In the genomic region with DNA sequence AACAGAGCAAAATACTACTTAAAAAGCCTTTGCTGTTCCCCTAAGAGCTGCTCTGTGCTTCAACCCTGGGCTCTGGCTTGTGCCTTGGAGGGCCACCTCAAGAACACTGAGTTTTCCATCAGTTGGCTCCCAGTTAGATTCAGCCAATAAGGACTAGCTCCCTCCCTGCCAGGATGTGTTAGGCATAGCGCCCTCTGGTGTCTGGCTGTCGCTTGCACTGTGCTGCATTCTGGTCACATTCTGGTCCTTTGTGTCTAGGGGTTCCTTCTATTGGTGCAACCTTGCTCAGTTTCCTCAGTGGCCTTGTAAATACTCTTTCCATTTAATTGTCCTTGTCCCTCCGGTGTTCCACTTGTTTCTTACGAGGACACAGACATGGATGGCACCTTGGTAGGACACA, we compare ENCODE assay signal across 8 mouse cellular contexts.
DNase-seq lines count a peak whose midpoint lies in the region; ATAC-seq and TF ChIP-seq lines count a peak whose summit lies in the region.

No protein-coding gene starts in this region.

- H3K9ac ChIP-seq in forebrain, embryonic 13.5 days: no peak overlapping the region
- no peak overlapping the region for H3K9ac ChIP-seq in liver, adult 2 months (ENCODE audit: low read depth, low read length)
- no peak overlapping the region for H3K9ac ChIP-seq in liver, embryonic 11.5 days (ENCODE audit: low read depth, low read length)

- no peaks in the 10 kb centered on the region for H3K4me1 ChIP-seq in forebrain, embryonic 10.5 days
- peaks cover 8% of the 10 kb centered on the region for H3K4me1 ChIP-seq in forebrain, embryonic 13.5 days
- no peaks in the 10 kb centered on the region for H3K4me1 ChIP-seq in liver, adult 2 months (ENCODE audit: control insufficient read depth, insufficient read depth, low read length)
- no peaks in the 10 kb centered on the region for H3K4me1 ChIP-seq in liver, embryonic 11.5 days (replicated peaks; ENCODE audit: control insufficient read depth, insufficient read depth, low read length)

- H3K4me3 ChIP-seq in forebrain, embryonic 10.5 days: no peak overlapping the region
- no peak overlapping the region for H3K4me3 ChIP-seq in forebrain, embryonic 13.5 days
- H3K4me3 ChIP-seq in liver, adult 2 months (ENCODE audit: insufficient read depth, low read depth, low read length): no peak overlapping the region
- H3K4me3 ChIP-seq in liver, embryonic 11.5 days (ENCODE audit: low read depth, low read length): no peak overlapping the region

- no peaks in the 10 kb centered on the region for H3K79me2 ChIP-seq in liver, adult 2 months (ENCODE audit: control insufficient read depth, insufficient read depth, low read length)

- H3K27me3 ChIP-seq in forebrain, embryonic 10.5 days (ENCODE audit: poor library complexity, severe bottlenecking): no peaks in the 10 kb centered on the region
- H3K27me3 ChIP-seq in forebrain, embryonic 13.5 days: no peaks in the 10 kb centered on the region
- H3K27me3 ChIP-seq in liver, adult 2 months (ENCODE audit: control insufficient read depth, insufficient read depth, low read length): no peaks in the 10 kb centered on the region
- H3K27me3 ChIP-seq in liver, embryonic 11.5 days (replicated peaks; ENCODE audit: control insufficient read depth, insufficient read depth, low read length): no peaks in the 10 kb centered on the region

- ATAC-seq in forebrain, embryonic 13.5 days: no peak
- no peak for ATAC-seq in liver, embryonic 11.5 days (replicated peaks; ENCODE audit: low FRiP score)

- TF ChIP-seq POLR2A in liver, adult 2 months (IDR thresholded peaks at IDR 0.05; ENCODE audit: extremely low read depth, insufficient read depth, low read length): no peak

- intact Hi-C loops in left cerebral cortex, postnatal 25 days (cut with DNase I): no loop called here

- H3K27ac ChIP-seq in forebrain, embryonic 10.5 days: no peak overlapping the region
- no peak overlapping the region for H3K27ac ChIP-seq in forebrain, embryonic 13.5 days
- H3K27ac ChIP-seq in liver, adult 2 months (replicated peaks; ENCODE audit: insufficient read depth, low read depth, low read length): no peak overlapping the region
- no peak overlapping the region for H3K27ac ChIP-seq in liver, embryonic 11.5 days (ENCODE audit: low read depth, low read length)

- peak; percentile 29 for DNase-seq in forebrain, embryonic 10.5 days (ENCODE audit: extremely low spot score, low spot score)
- peak; percentile 6 for DNase-seq in liver, adult 2 months (ENCODE audit: extremely low read depth, low read depth, low spot score)
- no peak for DNase-seq in liver, embryonic 11.5 days (ENCODE audit: low spot score)
- peak; percentile 49 to 57 for DNase-seq in adrenal gland, postnatal 36 days
- peak; percentile 30 for DNase-seq in lung, postnatal 10 days
- DNase-seq in frontal cortex, postnatal 14 days (ENCODE audit: low spot score in 2 of 2): no peak
- no peak for DNase-seq in left cerebral cortex, postnatal 25 days (ENCODE audit: low spot score in 2 of 2)

- no peak overlapping the region for H3K4me2 ChIP-seq in forebrain, embryonic 13.5 days
- H3K4me2 ChIP-seq in liver, embryonic 11.5 days: no peak overlapping the region

- no peaks in the 10 kb centered on the region for H3K9me3 ChIP-seq in forebrain, embryonic 10.5 days
- H3K9me3 ChIP-seq in forebrain, embryonic 13.5 days (replicated peaks): no peaks in the 10 kb centered on the region
- H3K9me3 ChIP-seq in liver, embryonic 11.5 days (ENCODE audit: control insufficient read depth, low read length): no peaks in the 10 kb centered on the region

- peak; percentile 72 for TF ChIP-seq CTCF in liver, adult 2 months (IDR thresholded peaks at IDR 0.05; ENCODE audit: low read depth, low read length)

- H3K36me3 ChIP-seq in forebrain, embryonic 10.5 days (replicated peaks): no peaks in the 10 kb centered on the region
- no peaks in the 10 kb centered on the region for H3K36me3 ChIP-seq in forebrain, embryonic 13.5 days (ENCODE audit: poor library complexity, severe bottlenecking)
- no peaks in the 10 kb centered on the region for H3K36me3 ChIP-seq in liver, adult 2 months (ENCODE audit: control insufficient read depth, insufficient read depth, low read length)
- H3K36me3 ChIP-seq in liver, embryonic 11.5 days (ENCODE audit: control insufficient read depth, insufficient read depth, low read length): no peaks in the 10 kb centered on the region

- 54% methylated on average over 4 of the region's 4 CpGs for WGBS in forebrain, embryonic 10.5 days
- WGBS in forebrain, embryonic 13.5 days: 57% methylated on average over 4 of the region's 4 CpGs
- 74% methylated on average over 4 of the region's 4 CpGs for WGBS in liver, adult 2 months
- 61% methylated on average over 4 of the region's 4 CpGs for WGBS in liver, embryonic 11.5 days

Comparison
In these comparisons a context has a peak if more than half of its experiments do, and no peak if none do; other contexts are left out.
1. DNase-seq: peak in forebrain, embryonic 10.5 days (single experiment), liver, adult 2 months (single experiment), adrenal gland, postnatal 36 days (2 of 2) and lung, postnatal 10 days (single experiment); none in liver, embryonic 11.5 days (single experiment), frontal cortex, postnatal 14 days (0 of 2) and left cerebral cortex, postnatal 25 days (0 of 2).